Mouse (Mus musculus) liver, embryonic 14.5 days (tissue): ENCODE data around the gene Gm3402.

Source experiments
- CTCF ChIP-seq: IDR thresholded peaks from 2 replicates; pipeline ENCODE4 v1.5.1; 2016; ENCODE audit warnings: antibody characterized with exemption, low read depth, control low read depth
- EP300 ChIP-seq: IDR thresholded peaks from 2 replicates; pipeline ENCODE4 v1.6.1; 2016; ENCODE audit warnings: antibody characterized with exemption, low read depth

DNA sequence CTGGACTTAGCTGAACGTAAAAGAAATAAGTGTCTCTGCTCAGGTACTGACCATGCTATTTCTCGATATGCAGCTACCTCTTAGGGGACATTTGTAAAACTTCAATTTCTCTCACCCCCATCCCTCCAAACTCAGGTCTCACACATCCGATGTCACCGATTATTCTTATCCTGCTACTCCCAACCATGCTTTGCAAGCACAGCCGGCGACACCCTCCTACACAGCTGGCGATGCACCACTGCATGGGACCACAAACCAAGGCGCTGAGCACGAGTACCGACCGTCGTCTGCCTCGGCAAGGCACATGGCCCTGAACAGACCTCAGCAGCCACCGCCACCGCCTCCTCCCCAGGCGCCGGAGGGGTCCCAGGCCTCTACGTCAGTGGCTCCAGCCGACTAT is 47.3 kb upstream of the Gm3402 start:
- TF ChIP-seq CTCF: no peak
- no peak for TF ChIP-seq EP300
